Mouse (Mus musculus): ENCODE measurements around the gene Srpr. TPM values are rescaled to one million over a fixed set of nuclear protein-coding genes. Genes with fewer than 3 reads are reported as not detected.
A peak's percentile ranks its signal among the peaks of the same experiment; 100 is the strongest.

The Srpr gene
- polyA plus RNA-seq, 1 experiment = 67.5 TPM

- TF ChIP-seq POLR2A (IDR thresholded peaks at IDR 0.05; ENCODE audit: borderline replicate concordance, low read depth, low read length) (no peak), CTCF (IDR thresholded peaks at IDR 0.05; ENCODE audit: low read depth, low read length) (no peak)
- Histone ChIP-seq H3K4me1 (ENCODE audit: control insufficient read depth, insufficient read depth, low read length) (peaks cover 15% of the 10 kb centered on the region), H3K27ac (ENCODE audit: insufficient read depth, low read depth, low read length) (peak within 1 kb of the TSS; percentile 80), H3K4me3 (ENCODE audit: insufficient read depth, low read length) (peak within 1 kb of the TSS; percentile 77)
Observed at GRCm38 (mm10) chr9:35210542-35211474, 10.8 kb downstream of the Srpr start, which contains the start of gene Foxred1. Foxred1 (minus strand) TSS chr9:35211055.

GRCm38 (mm10) chr9:35211573-35212511 lies 11.9 kb downstream of the Srpr start:
- Histone ChIP-seq H3K4me1 (ENCODE audit: control insufficient read depth, insufficient read depth, low read length) (peaks cover 15% of the 10 kb centered on the region), H3K27ac (ENCODE audit: insufficient read depth, low read depth, low read length) (peak overlapping the region; percentile 41), H3K4me3 (ENCODE audit: insufficient read depth, low read length) (peak overlapping the region; percentile 73)
- TF ChIP-seq POLR2A (IDR thresholded peaks at IDR 0.05; ENCODE audit: borderline replicate concordance, low read depth, low read length) = no peak
- TF ChIP-seq CTCF (IDR thresholded peaks at IDR 0.05; ENCODE audit: low read depth, low read length) = no peak

- Histone ChIP-seq H3K27ac (ENCODE audit: insufficient read depth, low read depth, low read length) (no peak overlapping the region), H3K4me1 (ENCODE audit: control insufficient read depth, insufficient read depth, low read length) (peaks cover 3% of the 10 kb centered on the region; the same call in 1 of the 2 replicates)
- no peak for TF ChIP-seq POLR2A (IDR thresholded peaks at IDR 0.05; ENCODE audit: borderline replicate concordance, low read depth, low read length)
- TF ChIP-seq CTCF (IDR thresholded peaks at IDR 0.05; ENCODE audit: low read depth, low read length) = no peak
Observed at GRCm38 (mm10) chr9:35217963-35218362, 18.0 kb downstream of the Srpr start.

GRCm38 (mm10) chr9:35223466-35223865 lies 23.5 kb downstream of the Srpr start:
- Histone ChIP-seq H3K4me3 (ENCODE audit: insufficient read depth, low read length) (no peak overlapping the region), H3K4me1 (ENCODE audit: control insufficient read depth, insufficient read depth, low read length) (peaks cover 3% of the 10 kb centered on the region; the same call in 1 of the 2 replicates), H3K27ac (ENCODE audit: insufficient read depth, low read depth, low read length) (no peak overlapping the region)
- TF ChIP-seq CTCF (IDR thresholded peaks at IDR 0.05; ENCODE audit: low read depth, low read length) (no peak), POLR2A (IDR thresholded peaks at IDR 0.05; ENCODE audit: borderline replicate concordance, low read depth, low read length) (no peak)

More at GRCm38 (mm10) chr9:35217963-35218362, 18.0 kb downstream of the Srpr start:
- H3K4me3 ChIP-seq (ENCODE audit: insufficient read depth, low read length) = no peak overlapping the region

- Histone ChIP-seq H3K4me1 (ENCODE audit: control insufficient read depth, insufficient read depth, low read length) (0 out of 2 replicates have a peak, but pooled peaks cover 3% of the 10 kb centered on the region), H3K27ac (ENCODE audit: insufficient read depth, low read depth, low read length) (no peak overlapping the region), H3K4me3 (ENCODE audit: insufficient read depth, low read length) (no peak overlapping the region)
- no peak for TF ChIP-seq CTCF (IDR thresholded peaks at IDR 0.05; ENCODE audit: low read depth, low read length)
- no peak for TF ChIP-seq POLR2A (IDR thresholded peaks at IDR 0.05; ENCODE audit: borderline replicate concordance, low read depth, low read length)
Observed at GRCm38 (mm10) chr9:35228671-35229070, 28.7 kb downstream of the Srpr start.

GRCm38 (mm10) chr9:35235996-35236395 lies 36.0 kb downstream of the Srpr start:
- TF ChIP-seq POLR2A (IDR thresholded peaks at IDR 0.05; ENCODE audit: borderline replicate concordance, low read depth, low read length) (no peak), CTCF (IDR thresholded peaks at IDR 0.05; ENCODE audit: low read depth, low read length) (no peak)
- no peak overlapping the region for H3K27ac ChIP-seq (ENCODE audit: insufficient read depth, low read depth, low read length)
- H3K4me1 ChIP-seq (ENCODE audit: control insufficient read depth, insufficient read depth, low read length) = peaks cover 13% of the 10 kb centered on the region
- no peak overlapping the region for H3K4me3 ChIP-seq (ENCODE audit: insufficient read depth, low read length)

GRCm38 (mm10) chr9:35238371-35238770 lies 38.4 kb downstream of the Srpr start:
- Histone ChIP-seq H3K4me3 (ENCODE audit: insufficient read depth, low read length) (no peak overlapping the region), H3K27ac (ENCODE audit: insufficient read depth, low read depth, low read length) (no peak overlapping the region), H3K4me1 (ENCODE audit: control insufficient read depth, insufficient read depth, low read length) (peaks cover 10% of the 10 kb centered on the region)
- TF ChIP-seq POLR2A (IDR thresholded peaks at IDR 0.05; ENCODE audit: borderline replicate concordance, low read depth, low read length) = no peak
- TF ChIP-seq CTCF (IDR thresholded peaks at IDR 0.05; ENCODE audit: low read depth, low read length) = no peak

GRCm38 (mm10) chr9:35238915-35239571 lies 39.1 kb downstream of the Srpr start:
- Histone ChIP-seq H3K4me3 (ENCODE audit: insufficient read depth, low read length) (no peak overlapping the region), H3K4me1 (ENCODE audit: control insufficient read depth, insufficient read depth, low read length) (peaks cover 10% of the 10 kb centered on the region), H3K27ac (ENCODE audit: insufficient read depth, low read depth, low read length) (no peak overlapping the region)
- TF ChIP-seq POLR2A (IDR thresholded peaks at IDR 0.05; ENCODE audit: borderline replicate concordance, low read depth, low read length) (no peak), CTCF (IDR thresholded peaks at IDR 0.05; ENCODE audit: low read depth, low read length) (no peak)

- no peak for TF ChIP-seq POLR2A (IDR thresholded peaks at IDR 0.05; ENCODE audit: borderline replicate concordance, low read depth, low read length)
- TF ChIP-seq CTCF (IDR thresholded peaks at IDR 0.05; ENCODE audit: low read depth, low read length) = no peak
- Histone ChIP-seq H3K4me1 (ENCODE audit: control insufficient read depth, insufficient read depth, low read length) (peaks cover 10% of the 10 kb centered on the region), H3K4me3 (ENCODE audit: insufficient read depth, low read length) (no peak overlapping the region), H3K27ac (ENCODE audit: insufficient read depth, low read depth, low read length) (no peak overlapping the region)
Observed at GRCm38 (mm10) chr9:35239734-35240133, 39.8 kb downstream of the Srpr start.

Data from bone marrow macrophage, adult 2 months (primary cell).